Mouse (Mus musculus): ENCODE measurements around the gene Vtcn1. TPM values are rescaled to one million over a fixed set of nuclear protein-coding genes. Genes with fewer than 3 reads are reported as not detected.

Vtcn1 gene
- total RNA-seq (2012; rRNA removed): 0.31 TPM in 1 of 2 replicates, not detected in the other

DNA sequence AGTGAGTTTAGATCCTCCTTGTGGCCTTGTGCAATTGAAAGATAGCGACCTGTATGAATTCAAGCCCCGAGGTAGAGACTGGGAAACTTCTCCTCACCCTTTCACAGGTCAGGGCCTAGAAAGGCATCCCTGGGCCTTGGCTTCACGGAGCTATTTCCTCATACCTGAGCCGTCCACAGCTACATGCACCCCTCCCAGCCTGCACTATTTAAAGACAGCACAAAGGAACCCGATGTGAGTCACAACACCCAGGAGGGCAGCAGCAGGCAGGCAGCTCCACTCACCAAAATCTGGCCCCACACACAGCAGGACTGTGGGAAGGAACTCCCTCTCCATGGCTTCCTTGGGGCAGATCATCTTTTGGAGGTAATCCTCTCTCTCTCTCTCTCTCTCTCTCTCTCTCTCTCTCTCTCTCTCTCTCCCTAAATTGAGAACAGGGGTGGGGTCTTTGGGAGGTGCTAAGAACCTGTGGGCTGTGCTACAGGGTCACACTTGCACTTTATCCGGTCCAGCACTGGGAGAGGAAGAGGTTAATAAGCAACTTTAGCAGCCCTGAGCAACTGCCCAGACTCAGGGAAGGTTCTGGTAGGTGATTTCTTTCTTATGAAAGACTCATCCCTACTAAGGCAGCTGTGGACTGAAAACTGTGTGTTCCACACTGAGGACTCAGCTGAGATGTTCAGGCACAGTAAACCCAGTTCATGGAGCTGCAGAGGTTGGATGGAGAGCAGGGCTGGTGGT lies at the start of gene Vtcn1:
TSS of gene Vtcn1 (plus strand) at position 235 of the 741 bp plus-strand sequence.
- no peak for DNase-seq (ENCODE audit: low read depth, low spot score)
- no peak for TF ChIP-seq ZNF384 (IDR thresholded peaks at IDR 0.05; ENCODE audit: low read depth, low read length)
- no peak for TF ChIP-seq MAFK (IDR thresholded peaks at IDR 0.05; ENCODE audit: insufficient read depth, low read depth, low read length)
- no peak for TF ChIP-seq HCFC1 (IDR thresholded peaks at IDR 0.05; ENCODE audit: borderline replicate concordance, insufficient read depth, low read length)
- no peak for TF ChIP-seq ZC3H11A (IDR thresholded peaks at IDR 0.05; ENCODE audit: borderline replicate concordance, low read depth, low read length)
- no peak for TF ChIP-seq CHD2 (IDR thresholded peaks at IDR 0.05; ENCODE audit: low read depth, low read length)
- Histone ChIP-seq H3K36me3 (ENCODE audit: control insufficient read depth, insufficient read depth, low read length, poor library complexity, severe bottlenecking) (no peaks in the 10 kb centered on the region), H3K9me3 (ENCODE audit: control insufficient read depth, insufficient read depth, low read depth, low read length) (no peaks in the 10 kb centered on the region), H3K27ac (ENCODE audit: insufficient read depth, low read depth, low read length, poor library complexity, severe bottlenecking) (no peak within 1 kb of the TSS), H3K4me3 (ENCODE audit: insufficient read depth in 1 of 2, low read depth in 1 of 2, low read length in 2 of 2, poor library complexity in 1 of 2, severe bottlenecking in 1 of 2) (no peak within 1 kb of the TSS), H3K9ac (ENCODE audit: insufficient read depth, low read depth, low read length, poor library complexity, severe bottlenecking) (no peak within 1 kb of the TSS), H3K4me1 (ENCODE audit: control insufficient read depth in 2 of 2, insufficient read depth in 2 of 2, low read length in 2 of 2, poor library complexity in 1 of 2) (peaks cover 0 to 2% of the 10 kb centered on the region in 2 experiments; a peak in 1 of 4 replicates)
- in situ Hi-C loops (cut with MboI; ENCODE audit: low sequenced_read_pairs in 2 of 2, unreplicated experiment in 2 of 2): no loop called here

DNA sequence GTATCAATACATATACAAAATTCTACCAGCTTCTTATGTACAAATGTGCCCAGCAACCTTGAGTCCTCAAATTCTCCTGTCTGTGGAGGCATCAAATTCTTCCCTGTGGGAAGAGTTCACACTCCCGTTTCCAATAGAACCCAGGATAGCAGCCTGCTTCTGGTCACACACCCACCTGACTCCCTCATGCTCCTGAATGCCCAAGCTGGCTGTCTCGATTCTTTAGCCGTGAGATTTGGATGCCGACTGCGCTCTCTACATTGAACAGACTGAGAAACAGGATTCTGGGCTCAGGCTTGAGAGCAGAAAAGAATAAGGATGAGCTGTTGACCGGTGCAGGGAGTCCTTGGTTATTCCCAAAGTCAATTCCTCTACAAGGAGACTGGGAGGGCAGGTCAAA lies 48.3 kb upstream of the Vtcn1 start:
- Histone ChIP-seq H3K27ac (ENCODE audit: insufficient read depth, low read depth, low read length, poor library complexity, severe bottlenecking) (no peak overlapping the region), H3K4me1 (ENCODE audit: control insufficient read depth in 2 of 2, insufficient read depth in 2 of 2, low read length in 2 of 2, poor library complexity in 1 of 2) (no peaks in the 10 kb centered on the region; a peak in 1 of 4 replicates), H3K4me3 (ENCODE audit: insufficient read depth in 1 of 2, low read depth in 1 of 2, low read length in 2 of 2, poor library complexity in 1 of 2, severe bottlenecking in 1 of 2) (no peak overlapping the region), H3K9ac (ENCODE audit: insufficient read depth, low read depth, low read length, poor library complexity, severe bottlenecking) (no peak overlapping the region), H3K9me3 (ENCODE audit: control insufficient read depth, insufficient read depth, low read depth, low read length) (no peaks in the 10 kb centered on the region), H3K36me3 (ENCODE audit: control insufficient read depth, insufficient read depth, low read length, poor library complexity, severe bottlenecking) (no peaks in the 10 kb centered on the region)
- in situ Hi-C loops (cut with MboI; ENCODE audit: low sequenced_read_pairs in 2 of 2, unreplicated experiment in 2 of 2): no loop called here
- no peak for DNase-seq (ENCODE audit: low read depth, low spot score)
- TF ChIP-seq HCFC1 (IDR thresholded peaks at IDR 0.05; ENCODE audit: borderline replicate concordance, insufficient read depth, low read length): no peak
- TF ChIP-seq CHD2 (IDR thresholded peaks at IDR 0.05; ENCODE audit: low read depth, low read length): no peak

DNA sequence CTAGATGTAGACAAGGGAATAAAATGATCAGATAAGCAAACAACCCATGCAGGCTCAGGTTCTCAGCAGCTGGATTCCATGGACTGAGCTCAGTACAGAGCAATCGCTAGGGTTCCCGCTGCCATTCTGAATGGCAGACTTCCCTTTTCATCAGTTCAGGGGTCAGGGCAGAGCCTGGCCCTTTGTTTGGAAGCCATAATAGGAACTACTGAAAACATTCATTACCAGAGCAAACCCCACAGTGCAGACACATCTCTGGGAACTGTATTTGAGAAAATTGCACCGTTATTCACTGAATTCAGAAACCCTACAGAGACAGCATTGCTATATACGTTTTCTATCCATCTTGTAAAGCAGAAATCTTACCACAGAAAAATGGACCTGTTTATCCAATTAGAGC lies 47.7 kb upstream of the Vtcn1 start:
- H3K9me3 ChIP-seq (ENCODE audit: control insufficient read depth, insufficient read depth, low read depth, low read length): no peaks in the 10 kb centered on the region
- no peaks in the 10 kb centered on the region; a peak in 1 of 4 replicates for H3K4me1 ChIP-seq (ENCODE audit: control insufficient read depth in 2 of 2, insufficient read depth in 2 of 2, low read length in 2 of 2, poor library complexity in 1 of 2)
- H3K36me3 ChIP-seq (ENCODE audit: control insufficient read depth, insufficient read depth, low read length, poor library complexity, severe bottlenecking): no peaks in the 10 kb centered on the region
- DNase-seq (ENCODE audit: low read depth, low spot score): no peak
- in situ Hi-C loops (cut with MboI; ENCODE audit: low sequenced_read_pairs in 2 of 2, unreplicated experiment in 2 of 2): no loop called here
- H3K27ac ChIP-seq (ENCODE audit: insufficient read depth, low read depth, low read length, poor library complexity, severe bottlenecking): no peak overlapping the region
- H3K4me3 ChIP-seq (ENCODE audit: insufficient read depth in 1 of 2, low read depth in 1 of 2, low read length in 2 of 2, poor library complexity in 1 of 2, severe bottlenecking in 1 of 2): no peak overlapping the region
- TF ChIP-seq MAFK (IDR thresholded peaks at IDR 0.05; ENCODE audit: insufficient read depth, low read depth, low read length) (no peak), ZNF384 (IDR thresholded peaks at IDR 0.05; ENCODE audit: low read depth, low read length) (no peak), HCFC1 (IDR thresholded peaks at IDR 0.05; ENCODE audit: borderline replicate concordance, insufficient read depth, low read length) (no peak), ZC3H11A (IDR thresholded peaks at IDR 0.05; ENCODE audit: borderline replicate concordance, low read depth, low read length) (no peak), CHD2 (IDR thresholded peaks at IDR 0.05; ENCODE audit: low read depth, low read length) (no peak)
- H3K9ac ChIP-seq (ENCODE audit: insufficient read depth, low read depth, low read length, poor library complexity, severe bottlenecking): no peak overlapping the region

DNA sequence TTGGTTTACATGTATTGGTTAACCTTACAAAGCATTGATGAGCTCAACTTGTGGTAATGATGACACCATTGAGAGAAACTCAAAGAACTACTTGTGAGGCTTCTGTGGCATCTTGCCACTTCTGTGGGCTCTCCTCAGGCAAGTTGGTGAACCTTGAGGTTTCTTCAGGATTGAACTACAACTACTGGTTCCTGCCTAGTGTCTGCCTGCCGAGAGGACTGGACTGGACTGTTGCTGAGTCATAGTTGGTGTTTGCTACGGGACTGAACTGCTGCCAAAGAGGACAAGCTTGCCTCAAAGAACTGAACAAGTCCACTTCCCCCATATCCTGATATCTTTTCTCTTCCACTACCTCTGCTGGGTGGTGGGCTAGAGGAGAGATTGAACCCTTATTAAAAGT lies 39.2 kb upstream of the Vtcn1 start:
- no peak for DNase-seq (ENCODE audit: low read depth, low spot score)
- no peaks in the 10 kb centered on the region for H3K4me1 ChIP-seq (ENCODE audit: control insufficient read depth in 2 of 2, insufficient read depth in 2 of 2, low read length in 2 of 2, poor library complexity in 1 of 2)
- in situ Hi-C loops (cut with MboI; ENCODE audit: low sequenced_read_pairs in 2 of 2, unreplicated experiment in 2 of 2): no loop called here
- no peak overlapping the region for H3K9ac ChIP-seq (ENCODE audit: insufficient read depth, low read depth, low read length, poor library complexity, severe bottlenecking)
- H3K27ac ChIP-seq (ENCODE audit: insufficient read depth, low read depth, low read length, poor library complexity, severe bottlenecking): no peak overlapping the region
- H3K36me3 ChIP-seq (ENCODE audit: control insufficient read depth, insufficient read depth, low read length, poor library complexity, severe bottlenecking): no peaks in the 10 kb centered on the region
- H3K9me3 ChIP-seq (ENCODE audit: control insufficient read depth, insufficient read depth, low read depth, low read length): no peaks in the 10 kb centered on the region
- TF ChIP-seq MAFK (IDR thresholded peaks at IDR 0.05; ENCODE audit: insufficient read depth, low read depth, low read length): no peak
- no peak for TF ChIP-seq CHD2 (IDR thresholded peaks at IDR 0.05; ENCODE audit: low read depth, low read length)
- no peak for TF ChIP-seq ZNF384 (IDR thresholded peaks at IDR 0.05; ENCODE audit: low read depth, low read length)
- TF ChIP-seq ZC3H11A (IDR thresholded peaks at IDR 0.05; ENCODE audit: borderline replicate concordance, low read depth, low read length): no peak
- no peak for TF ChIP-seq HCFC1 (IDR thresholded peaks at IDR 0.05; ENCODE audit: borderline replicate concordance, insufficient read depth, low read length)
- H3K4me3 ChIP-seq (ENCODE audit: insufficient read depth in 1 of 2, low read depth in 1 of 2, low read length in 2 of 2, poor library complexity in 1 of 2, severe bottlenecking in 1 of 2): no peak overlapping the region

All from ES-E14 (cell line).